Mouse (Mus musculus): ENCODE results near the gene Wdr63. TPM values are rescaled to one million over a fixed set of nuclear protein-coding genes. Genes with fewer than 3 reads are reported as not detected.

Gene Wdr63
- polyA plus RNA-seq, 1 experiment from 2014 or later, result 0.40 TPM

DNA sequence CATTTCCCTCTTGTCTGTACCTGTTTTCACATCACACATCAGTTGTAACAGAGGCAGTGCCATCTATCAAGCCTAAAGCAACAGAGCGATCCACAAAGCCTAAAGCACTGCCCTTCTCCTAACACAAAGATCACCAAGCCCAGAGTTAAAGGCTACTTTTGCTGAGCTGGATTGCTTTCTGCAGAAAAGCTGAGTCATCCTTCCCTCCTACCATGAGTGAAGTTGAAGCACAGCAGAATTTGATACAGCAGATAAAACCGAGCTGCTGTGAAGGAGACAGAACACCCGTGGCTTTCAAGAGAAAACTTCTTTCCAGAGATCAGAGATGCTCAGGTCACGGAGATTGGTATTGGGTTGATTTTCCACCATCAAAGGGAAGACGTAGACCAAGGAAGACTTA is 38.2 kb upstream of the Wdr63 start:
- no peak for DNase-seq (ENCODE audit: low spot score)
- Histone ChIP-seq H3K9me3 (0 out of 2 replicates have a peak, but pooled peaks cover 3% of the 10 kb centered on the region), H3K4me3 (no peak overlapping the region), H3K36me3 (replicated peaks) (no peaks in the 10 kb centered on the region), H3K4me1 (peaks cover 19% of the 10 kb centered on the region), H3K27ac (replicated peaks) (no peak overlapping the region), H3K27me3 (replicated peaks; ENCODE audit: low read depth, poor library complexity, severe bottlenecking) (peaks cover 38% of the 10 kb centered on the region)
- 74% methylated on average over 5 of the region's 5 CpGs for WGBS

DNA sequence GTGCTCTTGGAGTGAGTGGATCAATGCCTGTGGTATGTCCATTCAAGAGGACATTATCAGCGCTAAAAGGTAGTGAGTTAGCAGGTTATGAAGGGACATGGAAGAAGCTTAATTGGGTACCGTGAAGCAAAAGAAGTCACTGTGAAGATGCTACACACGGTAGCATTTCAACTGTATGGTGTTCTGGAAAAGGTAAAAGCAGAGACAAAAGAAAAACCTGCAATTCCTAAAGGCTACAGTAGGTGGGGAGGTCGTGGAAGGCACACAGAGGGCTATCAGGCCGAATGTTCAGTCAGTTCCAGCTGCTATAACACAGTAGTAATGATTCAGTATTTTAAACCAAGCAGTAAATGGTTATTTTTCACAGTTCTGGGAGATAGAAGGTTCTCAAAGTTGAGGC is 37.6 kb upstream of the Wdr63 start:
- no peak for DNase-seq (ENCODE audit: low spot score)
- Histone ChIP-seq H3K27ac (replicated peaks) (no peak overlapping the region), H3K9me3 (0 out of 2 replicates have a peak, but pooled peaks cover 3% of the 10 kb centered on the region), H3K27me3 (replicated peaks; ENCODE audit: low read depth, poor library complexity, severe bottlenecking) (peaks cover 31% of the 10 kb centered on the region), H3K4me3 (no peak overlapping the region), H3K4me1 (peaks cover 16% of the 10 kb centered on the region), H3K36me3 (replicated peaks) (no peaks in the 10 kb centered on the region)
- WGBS, result 54% methylated on average over 5 of the region's 5 CpGs

DNA sequence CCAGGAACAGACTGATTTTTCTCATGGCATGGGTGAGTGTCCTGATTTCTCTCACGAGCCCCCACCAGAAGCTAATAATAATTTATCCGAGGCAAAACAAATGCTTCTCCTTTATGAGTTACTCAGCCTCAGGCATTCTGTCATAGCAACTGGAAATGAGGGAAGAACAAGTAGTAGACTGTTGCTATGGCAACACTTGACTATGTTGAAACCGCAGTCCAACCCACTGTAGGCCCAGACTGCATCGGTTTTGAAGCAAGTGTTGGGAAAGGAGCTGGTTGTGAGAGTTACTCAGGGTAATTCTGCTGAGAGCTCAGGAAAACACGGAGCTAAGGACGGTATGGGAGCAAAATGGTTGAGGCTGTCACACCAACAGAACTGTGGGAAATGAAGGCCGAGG is 34.6 kb upstream of the Wdr63 start:
- DNase-seq (ENCODE audit: low spot score), result no peak
- 0 out of 2 replicates have a peak, but pooled peaks cover 4% of the 10 kb centered on the region for H3K27me3 ChIP-seq (replicated peaks; ENCODE audit: low read depth, poor library complexity, severe bottlenecking)
- H3K4me3 ChIP-seq, result no peak overlapping the region
- H3K9me3 ChIP-seq, result 0 out of 2 replicates have a peak, but pooled peaks cover 3% of the 10 kb centered on the region
- 90% methylated on average over 7 of the region's 7 CpGs for WGBS
- H3K36me3 ChIP-seq (replicated peaks), result peaks cover 8% of the 10 kb centered on the region; the same call in 1 of the 2 replicates
- H3K27ac ChIP-seq (replicated peaks), result no peak overlapping the region
- H3K4me1 ChIP-seq, result no peaks in the 10 kb centered on the region

DNA sequence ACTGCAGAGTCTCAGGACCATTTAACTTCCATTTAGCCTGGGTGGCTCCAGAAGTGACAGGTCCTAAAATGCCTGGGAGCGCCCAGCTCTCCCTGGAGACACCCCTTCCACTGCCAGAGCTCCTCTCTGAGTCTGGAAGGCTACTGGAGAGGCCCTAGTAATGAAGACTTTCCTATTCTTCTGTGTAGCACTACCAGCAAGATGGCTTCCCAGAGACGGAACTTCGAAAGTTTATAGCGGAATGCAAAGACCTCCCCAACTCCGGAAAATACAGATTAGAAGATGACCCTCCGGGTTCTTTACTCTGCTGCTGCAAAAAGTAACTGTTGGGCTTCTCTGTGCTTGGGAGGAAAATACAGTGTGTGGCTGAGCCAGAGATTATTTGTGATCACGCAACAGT is 32.3 kb upstream of the Wdr63 start:
- Histone ChIP-seq H3K27me3 (replicated peaks; ENCODE audit: low read depth, poor library complexity, severe bottlenecking) (0 out of 2 replicates have a peak, but pooled peaks cover 4% of the 10 kb centered on the region), H3K4me3 (no peak overlapping the region), H3K4me1 (no peaks in the 10 kb centered on the region), H3K36me3 (replicated peaks) (peaks cover 15% of the 10 kb centered on the region), H3K27ac (replicated peaks) (no peak overlapping the region), H3K9me3 (0 out of 2 replicates have a peak, but pooled peaks cover 1% of the 10 kb centered on the region)
- DNase-seq (ENCODE audit: low spot score), result no peak
- 92% methylated on average over 7 of the region's 7 CpGs for WGBS

DNA sequence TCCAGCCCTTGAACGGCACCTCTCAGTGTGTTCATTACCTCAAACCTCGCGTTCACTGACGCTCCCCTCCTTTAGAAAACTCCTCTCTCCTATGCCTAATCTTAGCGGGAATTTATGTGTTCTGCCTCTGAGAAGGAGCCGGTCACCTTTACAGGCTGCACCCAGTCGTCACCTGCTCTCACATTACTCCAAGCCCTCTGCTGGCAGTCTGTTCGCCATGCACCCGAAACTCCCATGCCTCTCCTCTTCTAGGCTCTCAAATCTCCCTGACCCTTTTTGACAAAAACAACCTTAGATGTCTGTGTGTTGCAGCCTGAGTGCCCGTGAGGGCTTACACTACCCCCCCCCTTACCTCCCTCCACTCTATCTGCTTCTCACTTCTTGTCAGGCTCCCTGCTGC is 28.5 kb upstream of the Wdr63 start:
- Histone ChIP-seq H3K4me1 (no peaks in the 10 kb centered on the region), H3K4me3 (no peak overlapping the region), H3K36me3 (replicated peaks) (peaks cover 32% of the 10 kb centered on the region), H3K27ac (replicated peaks) (no peak overlapping the region), H3K9me3 (0 out of 2 replicates have a peak, but pooled peaks cover 4% of the 10 kb centered on the region), H3K27me3 (replicated peaks; ENCODE audit: low read depth, poor library complexity, severe bottlenecking) (no peaks in the 10 kb centered on the region)
- DNase-seq (ENCODE audit: low spot score), result peak; percentile 36
- 41% methylated on average over 10 of the region's 10 CpGs for WGBS

DNA sequence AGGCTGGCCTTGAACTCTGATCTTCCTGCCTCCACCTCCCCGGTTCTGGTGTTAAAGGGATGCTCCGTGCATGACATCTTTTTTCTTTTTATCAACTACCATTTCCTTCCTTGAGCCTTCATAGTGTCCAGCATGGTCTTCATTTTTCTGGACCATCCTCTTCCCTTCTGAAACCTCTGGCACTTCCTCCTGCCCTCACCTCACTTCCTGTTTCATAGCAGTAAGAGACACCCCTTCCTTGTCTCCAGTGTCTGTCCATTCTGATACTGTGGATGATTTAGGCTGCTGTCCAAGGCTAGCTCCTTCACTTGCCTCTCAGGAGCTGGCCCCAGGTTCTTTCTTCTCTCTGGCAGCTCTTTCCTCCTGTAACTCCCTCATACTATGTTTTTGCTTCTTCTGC is 27.5 kb upstream of the Wdr63 start:
- Histone ChIP-seq H3K27ac (replicated peaks) (no peak overlapping the region), H3K36me3 (replicated peaks) (peaks cover 39% of the 10 kb centered on the region), H3K4me1 (no peaks in the 10 kb centered on the region), H3K27me3 (replicated peaks; ENCODE audit: low read depth, poor library complexity, severe bottlenecking) (no peaks in the 10 kb centered on the region), H3K4me3 (no peak overlapping the region), H3K9me3 (0 out of 2 replicates have a peak, but pooled peaks cover 4% of the 10 kb centered on the region)
- WGBS, result 83% methylated on average over 2 of the region's 2 CpGs
- no peak for DNase-seq (ENCODE audit: low spot score)

DNA sequence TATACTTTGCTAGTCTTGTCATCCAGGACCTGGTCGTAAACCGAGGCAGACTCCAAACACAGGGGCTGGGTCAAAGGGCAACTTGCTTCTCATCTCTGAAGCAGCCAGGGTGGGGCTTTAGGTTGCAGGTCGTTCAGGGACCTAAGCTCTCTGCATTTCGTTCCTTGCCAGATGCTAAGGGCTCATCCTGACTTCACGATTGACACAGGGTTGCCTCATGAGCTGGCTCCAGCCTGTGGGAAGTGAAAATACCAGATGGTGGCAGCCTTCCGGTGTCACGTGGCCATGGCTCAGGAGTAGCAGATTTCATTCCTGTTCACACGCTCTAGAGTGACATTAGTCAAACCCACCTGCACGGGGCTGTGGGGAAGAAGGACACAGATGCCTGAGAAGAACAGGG is 26.9 kb upstream of the Wdr63 start:
- DNase-seq (ENCODE audit: low spot score), result no peak
- Histone ChIP-seq H3K4me3 (no peak overlapping the region), H3K9me3 (0 out of 2 replicates have a peak, but pooled peaks cover 4% of the 10 kb centered on the region), H3K27me3 (replicated peaks; ENCODE audit: low read depth, poor library complexity, severe bottlenecking) (no peaks in the 10 kb centered on the region), H3K27ac (replicated peaks) (no peak overlapping the region), H3K4me1 (no peaks in the 10 kb centered on the region), H3K36me3 (replicated peaks) (peaks cover 39% of the 10 kb centered on the region)
- 80% methylated on average over 9 of the region's 9 CpGs for WGBS

DNA sequence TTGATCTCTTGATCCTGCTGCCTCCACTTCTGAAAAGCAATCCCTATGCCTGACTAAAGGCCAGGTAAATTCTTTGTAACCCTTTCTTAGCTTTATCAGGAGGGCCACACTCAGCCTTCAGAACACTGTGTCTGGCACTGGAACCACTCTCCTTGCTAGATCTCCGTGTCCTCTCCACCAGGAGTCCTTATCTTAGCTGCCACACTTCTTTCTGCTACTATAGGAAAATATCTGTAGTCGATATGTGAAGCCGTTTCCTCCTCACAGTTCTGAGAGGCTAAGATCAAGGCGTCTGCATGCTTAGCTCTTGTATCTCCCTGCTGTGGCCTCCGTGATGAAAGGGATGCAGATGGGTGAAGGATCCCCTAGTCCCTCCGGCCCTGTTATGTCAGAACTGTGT is 19.3 kb upstream of the Wdr63 start:
- H3K9me3 ChIP-seq, result no peaks in the 10 kb centered on the region
- no peaks in the 10 kb centered on the region for H3K27me3 ChIP-seq (replicated peaks; ENCODE audit: low read depth, poor library complexity, severe bottlenecking)
- 81% methylated on average over 6 of the region's 6 CpGs for WGBS
- peaks cover 12% of the 10 kb centered on the region; the same call in 1 of the 2 replicates for H3K4me1 ChIP-seq
- DNase-seq (ENCODE audit: low spot score), result no peak
- H3K36me3 ChIP-seq (replicated peaks), result peaks cover 23% of the 10 kb centered on the region
- no peak overlapping the region for H3K27ac ChIP-seq (replicated peaks)
- no peak overlapping the region for H3K4me3 ChIP-seq

DNA sequence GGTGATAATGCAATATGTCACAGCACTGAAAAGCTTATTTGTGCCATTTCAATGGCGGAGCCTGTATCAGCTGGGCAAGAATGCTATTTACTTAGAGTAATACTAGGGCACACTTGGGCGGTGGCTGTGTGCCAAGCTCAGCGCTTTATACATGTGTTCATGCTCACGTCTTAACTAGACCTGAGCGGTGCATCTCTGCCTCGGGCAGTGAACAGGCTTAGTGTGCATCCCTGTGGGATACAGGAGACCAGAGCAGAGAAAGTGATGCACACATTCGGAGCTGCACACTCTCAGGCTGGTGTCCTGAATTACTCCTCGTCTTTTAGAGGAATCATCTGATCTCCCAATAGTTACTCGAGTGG is 15.5 kb upstream of the Wdr63 start:
- 85% methylated on average over 9 of the region's 9 CpGs for WGBS

DNA sequence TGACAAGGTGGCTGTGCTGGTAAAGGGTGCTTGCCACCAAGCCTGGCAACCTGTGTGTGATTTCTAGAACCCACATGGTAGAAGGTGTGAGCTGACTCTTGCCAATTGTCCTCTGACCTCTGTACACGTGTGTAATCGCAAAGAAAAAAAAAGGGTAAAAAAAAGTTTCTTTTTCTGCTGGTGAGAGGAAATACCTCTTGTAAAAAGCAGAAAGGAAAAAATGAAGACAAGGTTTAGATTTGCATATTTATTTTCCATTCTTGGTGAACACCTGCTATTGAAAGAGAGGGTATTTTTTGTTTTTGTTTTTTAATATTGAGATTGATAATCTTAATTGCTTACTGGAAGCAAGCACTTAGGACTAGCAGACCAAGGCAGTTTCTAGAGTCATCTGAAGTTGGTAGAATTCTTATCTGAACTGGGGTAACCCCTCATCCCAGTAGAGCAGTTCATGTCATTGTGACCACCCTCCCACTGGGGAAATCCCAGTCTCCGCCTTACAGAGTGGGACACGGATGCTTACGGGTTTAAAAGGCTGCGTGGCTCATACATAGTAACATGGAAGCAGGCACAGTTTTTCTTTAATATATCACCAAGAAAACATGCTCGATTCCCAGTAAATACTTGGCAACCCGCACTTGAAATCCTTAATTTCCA is 15.0 kb upstream of the Wdr63 start:
- no peaks in the 10 kb centered on the region for H3K9me3 ChIP-seq
- peaks cover 24% of the 10 kb centered on the region for H3K27me3 ChIP-seq (replicated peaks; ENCODE audit: low read depth, poor library complexity, severe bottlenecking)
- 83% methylated on average over 8 of the region's 8 CpGs for WGBS
- no peak for DNase-seq (ENCODE audit: low spot score)
- no peak overlapping the region for H3K27ac ChIP-seq (replicated peaks)
- H3K36me3 ChIP-seq (replicated peaks), result no peaks in the 10 kb centered on the region
- H3K4me3 ChIP-seq, result peak overlapping the region; percentile 58; the same call in 1 of the 2 replicates
- H3K4me1 ChIP-seq, result peaks cover 28% of the 10 kb centered on the region

More for the DNA sequence above, 15.5 kb upstream of the Wdr63 start:
- Histone ChIP-seq H3K9me3 (no peaks in the 10 kb centered on the region), H3K4me3 (no peak overlapping the region), H3K4me1 (peaks cover 24% of the 10 kb centered on the region), H3K36me3 (replicated peaks) (peaks cover under 1% of the 10 kb centered on the region; the same call in 1 of the 2 replicates), H3K27me3 (replicated peaks; ENCODE audit: low read depth, poor library complexity, severe bottlenecking) (peaks cover 19% of the 10 kb centered on the region), H3K27ac (replicated peaks) (no peak overlapping the region)
- no peak for DNase-seq (ENCODE audit: low spot score)

DNA sequence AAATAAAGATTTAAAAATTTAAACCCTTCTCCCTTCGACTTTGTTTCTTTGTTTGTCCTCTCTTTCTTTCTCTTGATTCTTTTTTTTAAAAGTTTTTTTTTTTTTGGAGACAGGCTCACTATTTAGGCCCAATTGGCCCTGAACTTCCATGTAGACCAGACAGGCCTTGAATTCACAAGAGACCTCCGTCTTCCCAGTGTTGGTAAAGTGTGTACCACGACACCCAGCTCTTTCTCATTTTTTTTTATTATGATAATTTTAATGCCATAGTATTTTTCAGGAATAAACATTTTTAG is 14.1 kb upstream of the Wdr63 start:
- no peak for DNase-seq (ENCODE audit: low spot score)
- peak overlapping the region; percentile 58 for H3K4me3 ChIP-seq
- H3K4me1 ChIP-seq, result peaks cover 36% of the 10 kb centered on the region
- peaks cover 33% of the 10 kb centered on the region for H3K27me3 ChIP-seq (replicated peaks; ENCODE audit: low read depth, poor library complexity, severe bottlenecking)
- H3K9me3 ChIP-seq, result no peaks in the 10 kb centered on the region
- H3K27ac ChIP-seq (replicated peaks), result peak overlapping the region; percentile 87
- 25% methylated on average over 3 of the region's 3 CpGs for WGBS
- H3K36me3 ChIP-seq (replicated peaks), result no peaks in the 10 kb centered on the region

DNA sequence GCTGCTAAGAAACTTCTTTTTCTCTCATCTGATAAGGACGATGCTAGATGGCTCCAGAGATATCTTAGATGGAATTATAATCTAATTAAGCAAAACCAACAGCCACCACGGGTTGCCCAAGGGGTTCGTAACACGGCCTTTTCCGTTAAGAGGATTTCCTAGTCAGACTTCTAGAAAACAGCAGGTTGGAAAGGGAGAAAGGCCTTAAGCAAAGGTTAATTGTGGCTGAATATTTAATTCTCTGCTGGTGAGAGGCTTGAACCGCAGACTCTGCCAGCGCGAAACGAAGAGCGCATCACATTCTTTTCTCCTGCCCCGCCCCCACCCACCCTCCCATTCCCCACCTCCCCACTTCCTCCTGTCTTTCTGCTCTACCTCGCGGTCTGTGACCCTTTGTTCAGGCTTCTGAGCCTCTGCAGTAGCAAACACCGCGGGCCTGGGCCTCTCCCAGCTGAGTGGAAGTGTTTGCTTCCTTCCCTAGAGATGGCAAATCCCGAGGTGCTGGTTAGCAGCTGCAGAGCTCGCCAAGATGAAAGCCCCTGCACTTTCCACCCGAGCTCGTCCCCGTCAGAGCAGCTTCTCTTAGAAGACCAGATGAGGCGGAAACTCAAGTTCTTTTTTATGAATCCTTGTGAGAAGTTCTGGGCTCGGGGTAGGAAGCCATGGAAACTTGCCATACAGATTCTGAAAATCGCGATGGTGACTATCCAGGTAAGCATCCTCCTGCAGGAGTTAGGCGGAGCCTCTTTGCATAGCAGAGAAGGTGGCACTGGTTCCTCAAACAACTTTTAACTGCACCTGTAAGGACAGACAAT is 13.6 kb upstream of the Wdr63 start:
- WGBS, result 6% methylated on average over 25 of the region's 25 CpGs
- Histone ChIP-seq H3K27me3 (replicated peaks; ENCODE audit: low read depth, poor library complexity, severe bottlenecking) (peaks cover 38% of the 10 kb centered on the region), H3K27ac (replicated peaks) (peak overlapping the region; percentile 87)

DNA sequence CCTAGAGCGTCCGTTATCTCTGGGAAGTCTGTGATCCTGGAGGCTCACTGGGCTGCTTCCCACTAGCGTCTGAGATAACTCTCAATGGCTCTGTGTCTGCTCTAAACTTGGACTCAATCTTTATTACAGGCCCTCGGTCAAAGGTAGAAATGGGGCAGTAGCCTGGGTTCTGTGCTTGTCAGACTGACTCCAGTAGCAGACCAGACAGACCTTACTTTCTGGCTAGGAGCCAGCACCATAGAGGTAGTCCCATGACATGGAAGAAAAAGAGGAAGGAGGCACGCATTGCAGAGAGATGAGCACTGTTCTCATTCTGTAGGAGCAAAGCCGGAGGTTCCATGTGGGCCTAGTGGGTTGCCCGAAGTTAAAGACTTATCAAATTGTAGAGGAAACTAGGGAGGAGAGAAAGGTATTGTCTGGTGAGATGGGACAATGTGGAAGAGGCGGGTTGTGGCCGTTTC is 10.1 kb upstream of the Wdr63 start:
- no peaks in the 10 kb centered on the region for H3K9me3 ChIP-seq
- peaks cover 33% of the 10 kb centered on the region for H3K4me1 ChIP-seq
- WGBS, result 59% methylated on average over 9 of the region's 9 CpGs
- peaks cover 49% of the 10 kb centered on the region for H3K27me3 ChIP-seq (replicated peaks; ENCODE audit: low read depth, poor library complexity, severe bottlenecking)
- DNase-seq (ENCODE audit: low spot score), result no peak
- H3K36me3 ChIP-seq (replicated peaks), result no peaks in the 10 kb centered on the region
- peak overlapping the region; percentile 53 for H3K4me3 ChIP-seq
- H3K27ac ChIP-seq (replicated peaks), result no peak overlapping the region

More for the DNA sequence above, 13.6 kb upstream of the Wdr63 start:
- DNase-seq (ENCODE audit: low spot score), result peak; percentile 75
- Histone ChIP-seq H3K9me3 (no peaks in the 10 kb centered on the region), H3K36me3 (replicated peaks) (no peaks in the 10 kb centered on the region), H3K4me1 (peaks cover 39% of the 10 kb centered on the region), H3K4me3 (peak overlapping the region; percentile 58)
